Mouse (Mus musculus): ENCODE results near the gene Vsig10l.

DNA sequence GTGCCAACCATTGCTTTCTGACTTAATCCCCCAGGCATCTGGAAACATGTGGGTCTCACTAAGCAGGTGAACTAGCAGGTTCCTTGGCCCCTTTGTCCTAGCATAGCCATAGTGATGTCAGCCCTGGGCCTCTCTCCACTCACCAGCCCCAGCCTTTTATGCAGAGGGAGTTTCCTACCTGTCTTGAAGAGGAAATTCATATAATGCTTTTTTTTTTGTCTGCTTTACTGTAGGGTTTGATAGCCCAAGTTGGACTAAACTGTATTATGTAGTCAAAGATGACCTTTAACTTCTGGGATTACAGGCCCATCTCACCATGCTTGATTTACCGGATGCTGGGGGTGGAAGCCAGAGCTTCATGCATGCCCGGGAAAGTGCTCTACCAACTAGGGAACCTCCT lies 13.1 kb upstream of the Vsig10l start:
- no peak for TF ChIP-seq CTCF (IDR thresholded peaks at IDR 0.05; ENCODE audit: borderline replicate concordance, extremely low read depth, insufficient read depth, insufficient read length)
- TF ChIP-seq POLR2A (IDR thresholded peaks at IDR 0.05; ENCODE audit: borderline replicate concordance, extremely low read depth, insufficient read depth, insufficient read length, poor library complexity, severe bottlenecking), result no peak
